Mouse (Mus musculus) forebrain, embryonic 16.5 days (tissue): ENCODE results near the gene Syk. TPM values are rescaled to one million over a fixed set of nuclear protein-coding genes. Genes with fewer than 3 reads are reported as not detected.

Experiments used
- ATAC-seq: fragments of 200-750 bp; cut with Nextera tagmentation; 2 replicates; pipeline ENCODE4 v1.8.0; 2017; ENCODE audit warnings: mild to moderate bottlenecking, moderate library complexity
- H3K27ac ChIP-seq: fragments of 300-500 bp; sonication (generic); 2 replicates; pipeline ENCODE4 v1.5.1; 2014; ENCODE audit warnings: low read length, control low read depth
- H3K27me3 ChIP-seq: fragments of 300-500 bp; sonication (generic); replicated peaks from 2 replicates; pipeline ENCODE4 v1.6.1; 2014; ENCODE audit warnings: low read length; ENCODE audit not compliant: control insufficient read depth, insufficient read depth
- H3K36me3 ChIP-seq: fragments of 300-500 bp; sonication (generic); 2 replicates; pipeline ENCODE4 v1.6.1; 2014; ENCODE audit not compliant: control insufficient read depth, insufficient read depth
- H3K4me1 ChIP-seq: fragments of 300-500 bp; sonication (generic); replicated peaks from 2 replicates; pipeline ENCODE4 v1.6.1; 2014; ENCODE audit warnings: low read length; ENCODE audit not compliant: control insufficient read depth, insufficient read depth
- H3K4me2 ChIP-seq: fragments of 300-500 bp; sonication (generic); 2 replicates; pipeline ENCODE4 v1.6.1; 2014; ENCODE audit warnings: mild to moderate bottlenecking, low read length, control low read depth
- H3K4me3 ChIP-seq: fragments of 300-500 bp; sonication (generic); replicated peaks from 2 replicates; pipeline ENCODE4 v1.5.1; 2014; ENCODE audit warnings: mild to moderate bottlenecking, low read length, control low read depth
- H3K9ac ChIP-seq: fragments of 300-500 bp; sonication (generic); replicated peaks from 2 replicates; pipeline ENCODE4 v1.6.1; 2014; ENCODE audit warnings: low read depth, low read length, control low read depth
- H3K9me3 ChIP-seq: fragments of 300-500 bp; sonication (generic); 2 replicates; pipeline ENCODE4 v1.6.1; 2016; ENCODE audit warnings: low read length; ENCODE audit not compliant: control insufficient read depth
- WGBS: fragments of 180-500 bp; shearing (Covaris S2); extraction: QIAGEN DNeasy Blood & Tissue Kit; methylation state at CpG from one replicate; pipeline ENCODE4 v1.1.7; 2014; 5-methylcytosine and 5-hydroxymethylcytosine counted together
- polyA plus RNA-seq: library from polyadenylated mRNA; unstranded; fragments of >200 nt; fragmentation: Nextera tagmentation; extraction: Ambion mirVana; gene quantifications from 2 replicates; pipeline ENCODE4 v1.2.1, GENCODE M21; 2015

Gene Syk
- polyA plus RNA-seq, 1 experiment from 2014 or later = 1.3 TPM

- ATAC-seq = no peak
- Histone ChIP-seq H3K9me3 (peaks cover 4% of the 10 kb centered on the region; the same call in 1 of the 2 replicates), H3K4me3 (no peak overlapping the region), H3K36me3 (no peaks in the 10 kb centered on the region), H3K27ac (no peak overlapping the region), H3K9ac (no peak overlapping the region), H3K4me1 (peaks cover 2% of the 10 kb centered on the region), H3K27me3 (no peaks in the 10 kb centered on the region), H3K4me2 (no peak overlapping the region)
- 45% methylated on average over 12 of the region's 12 CpGs for WGBS
Observed at GRCm38 (mm10) chr13:52674839-52675238, 91.9 kb downstream of the Syk start.

GRCm38 (mm10) chr13:52675526-52676294 is 92.7 kb downstream of the Syk start:
- H3K9me3 ChIP-seq = peaks cover 4% of the 10 kb centered on the region; the same call in 1 of the 2 replicates
- H3K4me1 ChIP-seq = peaks cover 4% of the 10 kb centered on the region
- 77% methylated on average over 8 of the region's 8 CpGs for WGBS
- no peak overlapping the region for H3K4me3 ChIP-seq
- no peak overlapping the region for H3K4me2 ChIP-seq
- H3K27ac ChIP-seq = no peak overlapping the region
- no peak for ATAC-seq
- no peaks in the 10 kb centered on the region for H3K36me3 ChIP-seq
- H3K27me3 ChIP-seq = no peaks in the 10 kb centered on the region
- no peak overlapping the region for H3K9ac ChIP-seq

- Histone ChIP-seq H3K36me3 (no peaks in the 10 kb centered on the region), H3K4me3 (no peak overlapping the region), H3K9me3 (peaks cover 4% of the 10 kb centered on the region; the same call in 1 of the 2 replicates), H3K27ac (no peak overlapping the region), H3K27me3 (no peaks in the 10 kb centered on the region), H3K4me2 (no peak overlapping the region), H3K4me1 (peaks cover 4% of the 10 kb centered on the region), H3K9ac (no peak overlapping the region)
- no peak for ATAC-seq
- WGBS = 83% methylated on average over 5 of the region's 5 CpGs
Observed at GRCm38 (mm10) chr13:52676671-52677445, 93.9 kb downstream of the Syk start.

- peak; percentile 71 for ATAC-seq
- peaks cover 4% of the 10 kb centered on the region for H3K4me1 ChIP-seq
- no peaks in the 10 kb centered on the region for H3K9me3 ChIP-seq
- no peak overlapping the region for H3K9ac ChIP-seq
- H3K4me2 ChIP-seq = no peak overlapping the region
- WGBS = 18% methylated on average over 5 of the region's 5 CpGs
- no peak overlapping the region for H3K27ac ChIP-seq
- no peak overlapping the region for H3K4me3 ChIP-seq
- no peaks in the 10 kb centered on the region for H3K36me3 ChIP-seq
- no peaks in the 10 kb centered on the region for H3K27me3 ChIP-seq
Observed at GRCm38 (mm10) chr13:52679906-52680305, 96.9 kb downstream of the Syk start.

GRCm38 (mm10) chr13:52682107-52682506 is 99.1 kb downstream of the Syk start:
- Histone ChIP-seq H3K9ac (no peak overlapping the region), H3K36me3 (no peaks in the 10 kb centered on the region), H3K4me3 (no peak overlapping the region), H3K9me3 (no peaks in the 10 kb centered on the region), H3K27me3 (no peaks in the 10 kb centered on the region), H3K4me1 (peaks cover 4% of the 10 kb centered on the region), H3K4me2 (no peak overlapping the region), H3K27ac (no peak overlapping the region)
- WGBS = 26% methylated on average over 5 of the region's 5 CpGs
- ATAC-seq = no peak

GRCm38 (mm10) chr13:52690425-52690824 is 107.5 kb downstream of the Syk start:
- no peak overlapping the region for H3K27ac ChIP-seq
- no peaks in the 10 kb centered on the region for H3K27me3 ChIP-seq
- no peak overlapping the region for H3K9ac ChIP-seq
- H3K36me3 ChIP-seq = no peaks in the 10 kb centered on the region
- H3K9me3 ChIP-seq = no peaks in the 10 kb centered on the region
- H3K4me1 ChIP-seq = no peaks in the 10 kb centered on the region
- WGBS = 94% methylated on average over 13 of the region's 13 CpGs
- no peak overlapping the region for H3K4me2 ChIP-seq
- no peak for ATAC-seq
- H3K4me3 ChIP-seq = no peak overlapping the region

- WGBS = 87% methylated on average over 6 of the region's 6 CpGs
- Histone ChIP-seq H3K4me2 (no peak overlapping the region), H3K9me3 (no peaks in the 10 kb centered on the region), H3K27me3 (no peaks in the 10 kb centered on the region), H3K4me3 (no peak overlapping the region), H3K4me1 (no peaks in the 10 kb centered on the region), H3K9ac (no peak overlapping the region), H3K36me3 (no peaks in the 10 kb centered on the region), H3K27ac (no peak overlapping the region)
- no peak for ATAC-seq
Observed at GRCm38 (mm10) chr13:52692311-52692710, 109.3 kb downstream of the Syk start.

GRCm38 (mm10) chr13:52694857-52695256 is 111.9 kb downstream of the Syk start:
- Histone ChIP-seq H3K27ac (no peak overlapping the region), H3K4me1 (no peaks in the 10 kb centered on the region), H3K4me3 (no peak overlapping the region), H3K36me3 (no peaks in the 10 kb centered on the region), H3K27me3 (no peaks in the 10 kb centered on the region), H3K9me3 (no peaks in the 10 kb centered on the region), H3K4me2 (no peak overlapping the region), H3K9ac (no peak overlapping the region)
- WGBS = 78% methylated on average over 6 of the region's 6 CpGs
- no peak for ATAC-seq
